Mouse (Mus musculus) adipocyte (in vitro differentiated cells): ENCODE measurements around the gene 1810055G02Rik.
A peak's percentile ranks its signal among the peaks of the same experiment; 100 is the strongest.

ENCODE experiments used
- DNase-seq: peaks from one replicate; pipeline ENCODE4 v3.0.0-alpha.2; 2016; ENCODE audit warnings: low spot score

The 1810055G02Rik gene

DNA sequence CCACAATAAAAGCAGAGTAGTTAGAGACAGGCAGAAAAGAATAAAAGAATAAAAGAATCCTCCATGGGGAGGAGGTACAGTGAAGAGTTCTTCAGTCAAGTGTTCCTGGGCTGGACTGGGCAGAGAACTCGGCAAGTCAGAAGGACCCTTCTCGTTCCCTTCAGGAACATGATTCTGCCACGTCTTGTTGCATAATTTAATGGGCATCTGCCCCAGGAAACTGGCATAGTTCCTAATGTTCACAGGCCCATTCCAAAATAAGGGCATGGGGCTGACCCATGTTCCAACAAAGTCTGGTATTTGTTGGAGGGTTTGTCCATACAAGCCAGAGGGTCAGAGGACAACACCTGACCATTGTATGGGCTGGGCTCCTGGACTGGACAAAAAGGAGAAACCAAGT, 13.1 kb upstream of the 1810055G02Rik start:
- DNase-seq = peak; percentile 70

DNA sequence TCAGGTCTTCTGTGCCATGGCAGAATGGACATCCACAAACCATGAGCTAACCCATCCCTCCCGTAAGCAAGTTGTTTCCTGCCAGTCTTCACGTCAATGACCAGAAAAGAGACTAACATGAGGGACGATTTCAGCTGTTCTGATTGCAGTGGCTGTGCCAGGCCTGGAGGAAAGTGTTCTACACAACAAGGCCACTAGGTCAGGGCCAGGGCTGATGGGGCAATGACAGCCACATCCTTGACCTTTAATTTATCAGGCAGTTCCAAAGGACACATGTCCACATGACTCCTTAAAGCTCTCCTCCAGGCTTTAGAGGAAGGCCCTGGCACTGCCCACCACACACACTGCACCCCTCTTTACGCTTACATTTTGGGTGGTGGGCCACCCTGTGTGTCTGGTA, 12.6 kb upstream of the 1810055G02Rik start:
- DNase-seq = peak; percentile 48

- DNase-seq = no peak
Measured at GRCm38 (mm10) chr19:3695976-3696375, 12.1 kb upstream of the 1810055G02Rik start.

- no peak for DNase-seq
Measured at GRCm38 (mm10) chr19:3698035-3698434, 10.1 kb upstream of the 1810055G02Rik start.

- peak; percentile 61 for DNase-seq
Measured at GRCm38 (mm10) chr19:3699508-3700438, 8.3 kb upstream of the 1810055G02Rik start.

- no peak for DNase-seq
Measured at GRCm38 (mm10) chr19:3702460-3702859, 5.6 kb upstream of the 1810055G02Rik start.

GRCm38 (mm10) chr19:3706258-3706657, 1.8 kb upstream of the 1810055G02Rik start:
- no peak for DNase-seq

DNA sequence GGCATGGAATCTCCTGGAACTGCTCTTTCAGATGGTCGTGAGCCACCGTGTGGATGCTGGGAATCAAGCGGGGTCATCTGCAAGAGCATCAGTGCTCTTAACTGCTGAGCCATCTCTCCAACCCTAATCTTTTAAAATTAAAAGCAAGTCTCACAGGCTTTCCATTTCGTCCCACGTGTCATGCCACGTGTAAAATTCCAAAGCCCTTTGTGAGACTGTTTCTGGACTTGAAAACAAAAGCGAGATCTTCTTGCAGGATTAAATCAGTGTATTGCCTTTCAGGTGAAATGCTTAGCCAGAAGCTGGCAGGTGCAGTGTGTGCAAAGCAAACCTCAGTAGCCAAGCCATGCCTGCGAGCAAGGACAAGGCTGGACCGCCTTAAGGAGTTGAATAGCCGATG, 540 bp upstream of the 1810055G02Rik start:
- no peak for DNase-seq

DNA sequence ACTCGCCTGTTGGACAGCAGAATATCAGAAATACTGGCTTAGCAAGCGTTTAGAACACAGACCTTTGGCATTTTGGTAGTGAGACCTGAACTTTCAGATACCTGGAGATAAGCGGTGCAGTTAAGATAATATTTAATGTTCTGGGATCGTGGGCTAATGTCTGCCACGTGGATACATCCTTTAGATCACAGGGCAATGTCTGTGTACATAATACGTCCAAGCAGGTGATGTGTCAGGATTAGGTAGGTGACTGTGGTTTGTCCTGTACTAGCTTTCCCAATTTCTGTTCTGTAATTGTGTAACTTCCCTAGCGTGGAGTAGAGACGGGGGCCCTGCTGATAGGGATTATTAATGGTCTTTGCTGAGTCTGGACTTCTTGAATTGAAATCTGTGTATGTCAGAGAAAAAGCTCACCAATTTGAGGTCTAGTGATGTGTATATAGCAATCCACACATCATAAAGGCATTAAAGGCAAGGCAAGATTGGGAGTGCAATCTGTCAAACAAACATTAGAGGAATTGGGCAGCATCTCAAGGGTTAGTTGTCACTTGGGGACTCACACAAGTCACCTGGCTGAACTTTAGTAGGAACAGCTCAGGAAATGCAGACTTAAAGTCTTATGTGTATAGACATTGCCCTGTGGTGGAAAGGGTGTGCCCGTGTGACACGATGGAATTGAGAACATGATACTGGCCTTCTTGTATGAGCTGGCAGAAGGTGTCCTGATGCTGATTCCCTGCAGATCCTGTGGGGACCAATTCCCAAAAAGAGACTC, 1.1 kb downstream of the 1810055G02Rik start:
- no peak for DNase-seq

DNA sequence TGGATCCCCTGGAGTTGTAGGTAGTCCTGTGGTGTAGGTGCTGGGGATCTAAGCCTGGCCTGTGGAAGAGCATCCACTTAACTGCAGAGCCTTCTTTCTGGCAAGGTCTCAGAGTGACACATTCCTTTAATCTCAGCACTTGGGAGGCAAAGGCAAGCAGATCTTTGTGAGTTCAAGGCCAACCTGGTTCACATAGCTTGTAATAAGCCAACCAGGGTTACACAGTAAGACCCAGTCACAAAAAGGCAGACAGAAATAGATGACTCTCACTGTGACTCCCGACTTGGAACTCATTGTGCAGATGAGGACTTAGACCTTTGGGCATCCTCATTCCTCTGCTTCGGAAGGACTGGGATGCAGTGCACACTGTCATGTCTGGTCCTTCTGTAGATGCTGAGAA, 2.3 kb downstream of the 1810055G02Rik start:
- DNase-seq = no peak

DNA sequence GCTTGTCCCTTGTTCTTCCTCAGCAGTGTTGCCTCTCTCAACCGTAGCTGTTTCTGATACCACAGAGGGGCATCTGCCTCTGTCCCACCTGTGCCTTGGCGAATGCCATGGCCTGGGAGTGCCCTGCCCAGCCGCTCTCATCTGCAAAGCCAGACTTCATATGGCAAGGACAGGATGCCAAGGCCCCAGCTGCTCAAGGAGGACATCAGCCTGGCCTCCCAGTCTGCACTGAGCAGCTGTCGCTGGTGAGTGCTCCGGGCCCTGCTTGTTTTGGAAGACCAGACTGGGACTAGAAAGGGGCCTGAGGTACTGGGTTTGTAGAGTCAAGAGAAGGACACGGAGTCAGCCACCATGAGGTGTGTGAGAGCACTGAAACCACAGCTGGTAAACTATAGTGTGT, 6.3 kb downstream of the 1810055G02Rik start:
- no peak for DNase-seq

DNA sequence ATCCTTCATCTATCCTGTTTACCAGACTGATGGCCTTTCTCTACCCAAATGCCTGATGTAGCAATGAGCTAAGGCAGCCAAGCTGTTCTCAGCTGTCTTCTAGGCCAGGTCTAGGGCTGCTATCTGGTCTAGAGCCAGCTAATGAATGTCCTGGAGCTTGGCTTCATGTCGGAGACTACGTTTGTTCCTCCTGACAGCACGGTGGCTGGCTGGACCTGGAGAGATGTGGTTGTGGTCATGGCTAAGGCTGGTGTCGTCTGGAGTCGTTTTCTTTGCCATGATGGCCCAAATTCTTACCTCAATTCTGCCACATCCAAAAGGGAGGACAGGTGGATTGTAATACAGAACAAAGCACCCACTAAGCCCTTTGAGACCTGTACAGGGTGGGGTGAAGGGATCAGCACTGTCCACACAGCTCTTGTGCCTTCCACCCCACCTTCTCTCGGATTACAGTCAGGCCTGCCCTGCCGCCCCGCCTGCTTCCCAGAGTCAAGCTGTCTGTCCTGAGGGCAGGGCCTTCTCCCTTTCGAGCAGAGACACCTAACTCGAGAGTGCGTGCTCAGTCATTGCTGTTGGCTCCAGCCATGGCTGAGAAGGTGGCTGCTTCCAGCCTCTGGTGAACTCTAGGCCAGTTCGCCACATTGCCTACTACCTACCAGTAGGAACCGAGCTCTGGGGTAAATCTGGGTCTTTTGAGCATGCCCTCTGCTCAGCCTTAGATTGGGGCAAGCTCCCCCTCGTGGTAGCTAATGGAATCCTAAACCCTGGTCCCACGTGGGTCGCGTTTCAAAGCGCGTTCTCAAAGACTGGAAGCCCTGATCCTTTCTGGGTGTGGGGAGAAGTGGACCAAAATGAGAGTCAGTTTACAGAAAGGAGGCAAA, 10.6 kb downstream of the 1810055G02Rik start:
- DNase-seq = no peak

DNA sequence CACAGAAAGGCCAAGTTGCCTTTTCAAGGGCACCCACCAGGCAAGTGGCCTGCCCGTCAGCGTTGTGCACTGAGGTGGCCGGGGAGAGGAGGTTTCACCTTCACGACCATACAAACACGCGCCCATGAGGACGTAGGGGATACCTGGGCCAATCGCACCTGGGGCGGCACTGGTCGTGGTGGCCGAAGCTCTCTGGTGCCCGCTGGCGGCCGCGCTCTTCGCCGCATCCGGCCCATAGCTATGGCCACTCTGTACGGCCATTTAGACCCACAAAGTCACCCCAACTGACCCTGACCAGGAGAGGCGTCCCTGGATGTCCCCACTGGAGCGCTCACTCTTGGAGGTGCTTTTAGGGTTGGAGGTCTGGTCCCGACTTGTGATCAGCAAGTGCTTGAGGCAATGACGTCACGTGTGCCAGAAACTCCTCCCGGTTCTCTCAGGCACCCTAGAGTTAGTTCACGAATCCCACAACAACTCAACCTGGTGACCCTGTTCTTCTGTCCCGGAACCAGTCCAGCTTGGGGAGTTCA, 11.3 kb downstream of the 1810055G02Rik start:
- DNase-seq = no peak

- no peak for DNase-seq
Measured at GRCm38 (mm10) chr19:3723170-3723569, 15.1 kb downstream of the 1810055G02Rik start.

DNA sequence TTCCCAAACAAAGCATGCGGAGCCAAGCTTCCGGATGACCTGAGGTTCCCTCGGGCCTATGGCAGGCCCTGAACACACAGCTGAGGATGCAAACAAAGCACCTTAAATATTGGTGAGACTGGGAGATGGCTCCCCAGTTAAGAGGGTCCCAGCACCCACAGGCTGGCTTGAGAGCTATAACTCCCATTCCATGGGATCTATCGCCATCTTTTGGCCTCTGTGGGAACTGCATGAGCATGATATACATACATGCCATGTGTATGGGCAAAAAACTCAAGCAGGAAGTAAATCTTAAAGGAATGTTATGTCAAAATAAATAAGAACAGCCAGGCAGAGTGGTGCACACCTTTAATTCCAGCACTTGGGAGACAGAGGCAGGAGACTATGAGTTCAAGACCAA, 15.8 kb downstream of the 1810055G02Rik start:
- DNase-seq = peak; percentile 38

GRCm38 (mm10) chr19:3724779-3725178, 16.7 kb downstream of the 1810055G02Rik start:
- DNase-seq = peak; percentile 72

DNA sequence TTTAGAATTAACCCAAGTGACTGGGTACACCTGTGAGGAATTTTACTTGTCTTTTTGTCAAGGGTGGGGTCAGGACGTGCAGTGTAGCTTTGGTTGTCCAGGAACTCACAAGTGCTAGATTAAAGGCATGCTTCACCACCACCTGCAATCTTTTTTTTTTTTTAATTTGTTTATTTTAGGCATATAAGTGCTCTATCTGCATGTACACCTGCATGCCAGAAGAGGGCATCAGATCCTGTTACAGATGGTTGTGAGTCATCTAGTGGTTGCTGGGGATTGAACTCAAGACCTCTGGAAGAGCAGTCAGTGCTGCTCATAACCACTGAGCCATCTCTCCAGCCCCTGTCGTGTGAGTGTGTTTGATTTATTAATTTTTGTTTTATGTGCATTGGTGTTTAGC, 20.8 kb downstream of the 1810055G02Rik start:
- DNase-seq = no peak

DNA sequence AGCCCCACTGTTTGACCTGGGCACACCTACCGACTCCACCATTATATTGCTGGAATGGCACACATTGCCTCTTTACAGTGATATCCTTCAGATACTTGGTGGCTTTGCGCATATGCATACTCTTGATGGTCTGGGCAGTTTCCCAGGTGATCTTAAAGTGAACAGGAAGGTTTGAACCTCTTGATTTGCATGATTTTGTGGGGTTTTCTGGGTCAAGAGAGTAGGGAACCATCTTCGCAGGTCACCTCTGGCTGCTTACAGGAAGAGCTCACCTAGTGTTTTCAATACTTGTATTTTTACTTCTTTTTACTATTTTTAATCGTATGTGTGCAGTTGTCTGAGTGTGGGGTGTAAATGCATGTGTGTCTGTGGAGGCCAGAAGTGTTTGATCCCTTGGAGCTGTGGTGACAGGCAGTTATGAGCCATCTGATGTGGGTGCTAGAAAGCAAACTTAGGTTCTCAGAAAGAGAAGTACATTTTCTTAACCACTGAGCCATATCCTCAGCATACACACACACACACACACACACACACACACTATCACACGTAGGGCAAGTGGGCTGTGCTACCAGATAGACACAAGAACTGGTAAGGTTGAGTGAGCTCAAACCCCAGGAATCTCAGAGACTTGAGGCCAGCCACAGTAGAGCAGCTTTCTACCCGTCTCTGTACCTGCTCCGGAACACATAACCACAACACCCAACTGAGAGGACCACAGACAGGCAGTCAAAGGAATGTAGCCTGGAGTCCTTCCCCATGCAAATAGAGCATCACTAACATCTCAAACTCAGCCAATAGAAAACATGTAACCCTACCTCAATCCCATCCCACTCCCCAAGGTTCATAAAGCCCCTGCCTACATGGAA, 22.9 kb downstream of the 1810055G02Rik start:
- DNase-seq = no peak

GRCm38 (mm10) chr19:3736001-3736400, 27.9 kb downstream of the 1810055G02Rik start:
- no peak for DNase-seq

GRCm38 (mm10) chr19:3739650-3740049, 31.6 kb downstream of the 1810055G02Rik start:
- no peak for DNase-seq

DNA sequence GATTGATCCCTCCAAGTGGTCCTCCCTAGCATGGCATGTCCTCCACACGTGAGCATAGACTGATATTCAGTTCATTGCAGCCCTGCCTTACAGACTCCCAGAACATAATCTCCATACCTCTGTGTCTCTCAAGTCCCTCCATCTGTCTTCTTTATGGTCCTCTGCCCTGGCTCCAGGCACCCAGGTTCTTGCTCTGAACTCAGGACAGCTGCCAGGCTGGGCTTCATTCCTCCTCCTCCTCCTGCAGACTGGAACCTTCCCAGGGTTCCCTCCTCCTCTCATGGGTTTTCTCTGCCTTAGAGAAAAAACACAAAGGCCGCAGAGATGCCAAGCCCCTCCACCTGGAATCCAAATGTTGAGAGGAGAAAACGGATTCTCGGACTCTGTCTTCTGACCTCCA, 34.6 kb downstream of the 1810055G02Rik start:
- no peak for DNase-seq
